Mouse (Mus musculus) activated CD4-positive, CD25-positive, alpha-beta regulatory T cell, adult 4 months (primary cell): ENCODE measurements around the gene Lmo7. TPM values are rescaled to one million over a fixed set of nuclear protein-coding genes. Genes with fewer than 3 reads are reported as not detected.

Experiments used
- ATAC-seq: one replicate; pipeline ENCODE4 v1.8.0; 2017
- polyA plus RNA-seq, 2 experiments: library from polyadenylated mRNA; unstranded; fragments of 100-300 nt; shearing (Covaris generic); gene quantifications; one replicate each; pipeline ENCODE4 v1.2.1; 2017

The Lmo7 gene
- under 1 TPM in 1 of 2 experiments, not detected in 1; 0.45 TPM for polyA plus RNA-seq

DNA sequence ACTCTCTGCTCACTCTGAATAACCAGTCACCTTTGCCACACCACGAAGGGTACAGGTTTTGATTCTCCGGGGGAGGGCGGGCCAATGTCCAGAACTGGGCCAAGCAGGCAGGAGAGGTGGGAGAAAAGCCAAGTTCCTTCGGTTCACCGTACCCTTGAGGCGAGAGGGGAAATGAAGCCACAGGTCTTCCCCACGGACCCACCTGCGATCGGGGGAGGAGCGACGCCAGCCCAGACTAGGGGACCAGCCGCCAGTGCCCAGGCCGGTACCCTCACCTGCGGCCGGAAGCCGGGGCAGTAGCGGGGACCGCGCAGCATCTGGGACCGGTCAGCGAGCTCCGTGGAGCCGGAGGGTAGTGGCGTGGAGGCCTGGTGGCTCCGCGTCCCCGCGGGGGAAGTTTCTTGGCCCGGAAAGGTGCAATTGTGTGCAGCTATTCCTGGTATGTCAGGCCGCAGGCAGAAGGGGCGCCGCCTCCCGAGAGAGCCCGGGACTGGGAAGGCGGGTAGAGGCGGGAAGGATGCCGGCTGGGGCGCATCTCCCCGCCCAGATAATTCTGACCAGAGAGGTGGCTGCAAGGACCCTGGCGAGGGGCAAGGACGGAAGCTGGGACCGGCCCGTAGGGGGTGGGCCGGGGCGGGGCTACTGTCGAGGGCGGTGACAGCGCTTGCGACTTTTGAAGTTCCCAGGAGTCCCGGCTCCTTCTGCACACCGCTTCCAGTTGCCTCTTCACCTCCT lies at the start of gene Lmo7, which contains the start of gene Gm9922:
Lmo7 (plus strand) TSS at position 721 of the 735 bp plus-strand sequence.
Gm9922 (minus strand) TSS at position 578 of the 735 bp plus-strand sequence.
- ATAC-seq = peak; percentile 49

DNA sequence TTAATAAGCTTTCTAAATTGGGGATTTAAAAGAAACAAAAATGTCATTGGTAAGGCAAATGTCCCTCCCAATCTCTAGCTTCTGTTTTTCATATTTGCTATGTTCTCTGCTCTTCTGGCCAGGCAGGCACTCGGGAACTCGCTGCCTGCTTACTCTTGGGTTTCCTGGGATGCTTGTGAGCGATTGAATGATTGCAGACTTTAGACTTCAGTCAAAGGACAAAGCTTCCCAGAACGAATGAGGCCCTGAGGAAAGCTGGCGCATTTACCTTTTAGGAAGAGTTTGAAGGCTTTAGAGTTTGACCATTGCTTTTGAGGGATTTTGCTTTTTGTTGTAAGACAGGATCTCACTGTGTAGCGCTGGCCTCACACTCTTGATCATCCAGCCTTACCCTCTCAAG lies 42.1 kb upstream of the Lmo7 start:
- ATAC-seq = no peak

- ATAC-seq = no peak
These were observed 41.4 kb upstream of the Lmo7 start for GRCm38 (mm10) chr14:101688406-101688805.

GRCm38 (mm10) chr14:101704479-101704878 lies 25.3 kb upstream of the Lmo7 start:
- no peak for ATAC-seq

- ATAC-seq = no peak
These were observed 22.7 kb upstream of the Lmo7 start for GRCm38 (mm10) chr14:101707088-101707487.

DNA sequence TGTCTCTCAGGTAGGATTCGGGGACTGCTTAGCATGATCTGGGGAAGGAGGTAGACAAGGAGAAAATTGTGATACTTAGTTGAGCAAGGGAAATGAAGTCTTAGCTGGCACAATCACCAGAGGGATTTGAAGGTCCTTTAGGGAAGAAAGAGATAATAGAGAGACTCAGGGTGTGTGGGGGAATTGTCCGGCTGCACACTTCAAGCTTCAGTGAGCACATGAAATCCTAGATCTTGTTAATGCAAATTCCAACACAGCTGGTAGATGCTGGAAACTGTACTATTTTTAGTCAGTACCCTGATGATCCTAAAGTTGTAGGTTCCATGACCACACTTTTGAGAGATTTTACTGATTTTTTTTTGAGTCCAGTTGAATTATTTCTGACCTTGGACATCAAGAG lies 15.3 kb upstream of the Lmo7 start:
- no peak for ATAC-seq

DNA sequence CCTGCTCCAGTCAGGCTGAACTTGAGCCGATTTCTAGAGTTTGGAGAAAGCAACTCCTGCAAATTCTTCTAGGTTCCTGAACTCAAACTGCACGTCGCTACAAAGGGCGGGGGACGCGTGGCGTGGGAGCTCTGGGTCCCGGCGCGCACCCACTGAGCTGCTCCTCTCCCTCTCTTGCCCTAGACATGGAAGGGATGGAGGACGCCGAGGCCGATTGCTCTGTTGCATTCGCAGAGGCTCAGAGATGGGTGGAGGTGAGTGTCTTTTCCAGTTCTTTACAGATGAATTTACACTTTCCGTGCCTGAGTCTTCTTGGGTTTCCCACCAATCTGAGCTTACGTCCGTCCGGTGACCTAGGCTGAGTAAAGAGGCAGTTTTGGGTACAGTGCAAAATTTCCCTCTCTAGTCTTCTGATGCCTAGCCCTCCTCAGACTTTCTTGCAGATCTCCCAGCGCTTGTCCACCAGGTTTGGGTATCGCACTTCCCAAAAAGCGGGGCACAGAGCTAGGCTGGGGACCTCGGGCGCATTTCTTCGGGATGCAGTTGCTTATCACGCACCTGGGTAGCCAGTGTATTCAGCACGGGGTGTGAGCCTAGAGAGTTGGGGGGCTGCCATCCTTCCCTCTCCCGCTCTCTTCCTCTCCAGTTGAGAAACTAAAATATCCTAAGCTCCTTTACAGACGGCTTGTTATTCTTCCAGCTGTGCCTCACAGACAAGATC lies 375 bp downstream of the Lmo7 start:
- peak; percentile 9 for ATAC-seq

DNA sequence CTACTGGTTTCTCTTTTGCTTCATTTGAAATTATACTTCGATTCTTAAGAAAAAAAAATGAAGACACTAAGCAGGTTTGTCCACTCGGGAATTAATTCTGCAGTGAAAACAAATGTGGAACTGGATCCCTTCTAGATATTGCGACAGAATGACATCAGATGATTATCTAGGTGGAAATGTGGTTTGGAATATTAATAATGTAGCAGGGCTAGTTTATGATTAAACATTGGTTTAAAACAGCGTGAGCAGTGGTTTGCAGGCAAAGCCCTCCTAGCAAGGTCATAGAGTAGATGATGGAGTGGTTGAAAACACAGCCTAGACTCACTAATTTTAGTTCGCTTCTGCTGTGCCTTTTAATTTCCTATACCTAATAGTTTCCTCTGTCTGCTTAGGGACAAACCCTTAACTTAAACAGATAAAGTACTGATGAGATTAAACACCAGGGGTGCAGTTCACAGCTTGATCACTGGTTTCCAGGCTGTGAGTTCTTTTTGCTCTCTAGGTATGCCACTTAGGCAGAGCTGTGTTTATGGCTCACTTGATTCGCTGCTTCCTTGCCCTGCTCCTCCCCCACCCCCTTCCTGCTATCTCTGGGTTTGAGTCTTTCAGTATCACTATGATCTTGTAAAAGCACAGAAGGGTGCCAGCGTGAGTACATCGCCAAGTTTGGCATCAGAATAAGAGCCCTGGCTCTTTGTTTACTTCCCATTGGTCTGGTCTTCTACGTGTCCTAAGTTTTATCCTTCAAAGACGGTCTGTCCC lies 4.0 kb downstream of the Lmo7 start:
- ATAC-seq = peak; percentile 52

DNA sequence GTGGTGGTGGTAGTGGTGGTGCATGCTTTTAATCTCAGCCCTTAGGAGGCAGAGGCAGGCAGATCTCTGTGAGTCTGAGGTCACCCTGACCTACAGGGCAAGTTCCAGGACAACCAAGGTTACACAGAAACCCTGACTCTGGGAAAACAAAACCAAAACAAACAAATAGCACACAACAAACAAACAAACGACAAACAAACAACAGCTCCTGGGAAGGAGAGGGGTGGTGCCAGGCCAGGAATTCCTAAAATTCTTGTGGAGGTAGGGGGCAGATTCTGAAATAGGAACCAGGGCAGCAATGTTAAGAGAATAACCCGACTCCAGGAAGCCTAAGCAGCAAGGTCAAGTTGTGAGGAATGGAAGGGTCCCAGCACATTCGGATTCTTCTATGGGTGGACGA lies 7.7 kb downstream of the Lmo7 start:
- ATAC-seq = no peak

DNA sequence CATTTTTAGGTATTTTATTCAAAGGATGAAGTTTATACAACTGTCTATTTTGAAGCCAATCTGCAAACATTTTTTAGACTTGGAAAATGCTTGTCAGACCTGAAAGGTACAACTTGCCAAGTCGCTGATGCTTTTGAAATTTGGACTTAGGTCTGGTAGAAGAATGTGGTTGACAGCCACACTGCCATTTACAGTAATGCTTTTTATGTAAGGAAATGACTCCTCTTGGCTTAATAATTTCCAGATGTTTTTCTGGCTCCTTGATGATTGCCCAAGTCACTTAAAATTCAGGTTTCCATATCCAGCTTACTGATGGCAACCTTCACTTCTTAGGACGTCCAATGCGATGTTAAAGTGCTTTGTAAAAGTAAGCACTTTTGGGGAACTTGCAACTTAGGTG lies 16.9 kb downstream of the Lmo7 start:
- no peak for ATAC-seq

DNA sequence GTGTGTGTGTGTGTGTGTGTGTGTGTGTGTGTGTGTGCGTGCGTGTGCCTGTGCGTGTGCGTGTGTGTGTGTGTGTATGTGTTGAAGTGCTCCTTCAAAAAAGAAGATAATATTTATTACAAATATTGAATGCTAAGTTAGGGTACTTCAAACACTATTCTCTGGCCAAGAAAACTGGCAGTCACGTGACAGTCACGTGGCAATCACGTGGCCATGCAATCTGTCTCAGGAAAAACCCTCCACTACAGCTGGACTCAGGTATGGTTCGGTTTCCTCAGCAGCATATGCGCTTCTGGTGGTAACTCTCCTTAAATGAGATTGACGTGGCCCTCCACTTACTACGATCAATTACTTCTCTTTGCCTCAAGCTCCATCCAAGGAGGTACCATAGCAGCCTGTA lies 18.1 kb downstream of the Lmo7 start:
- ATAC-seq = no peak

DNA sequence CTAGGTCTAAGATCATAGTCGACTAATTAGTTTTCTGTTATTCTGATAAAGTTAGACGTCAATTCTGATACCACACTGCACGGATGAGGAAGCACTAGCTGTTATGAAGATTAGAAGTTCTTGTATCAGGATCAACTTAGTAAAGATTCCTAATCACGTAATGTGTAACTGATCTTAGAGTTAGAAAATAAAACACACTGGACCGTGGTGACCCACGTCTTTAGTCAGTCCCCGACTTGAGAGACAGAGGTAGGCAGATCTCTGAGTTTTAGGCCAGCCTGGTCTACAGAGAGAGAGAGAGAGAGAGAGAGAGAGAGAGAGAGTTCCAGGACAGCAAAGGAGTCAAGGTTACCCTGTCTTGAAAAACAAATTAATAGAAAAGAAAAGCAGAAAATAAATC lies 18.7 kb downstream of the Lmo7 start:
- ATAC-seq = no peak

DNA sequence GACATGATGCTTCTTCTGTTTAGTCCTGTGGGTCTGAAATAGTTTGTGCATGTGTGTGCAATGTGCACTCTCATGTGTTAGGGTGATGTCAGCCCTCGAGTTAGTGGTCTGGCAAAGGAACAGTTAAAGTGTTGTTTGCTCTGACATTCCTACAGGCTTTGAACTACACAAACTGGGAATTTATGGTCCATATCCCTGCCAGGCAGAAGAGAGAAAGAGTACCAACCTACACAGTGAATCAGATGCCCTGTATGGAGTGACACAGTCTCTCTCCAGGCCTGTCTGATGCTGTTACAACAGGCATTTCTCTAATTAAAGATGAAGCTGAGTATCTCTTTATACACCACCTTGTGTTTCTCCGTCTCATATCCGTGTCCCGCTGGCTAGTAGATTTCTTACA lies 21.2 kb downstream of the Lmo7 start:
- ATAC-seq = no peak

- no peak for ATAC-seq
These were observed 25.7 kb downstream of the Lmo7 start for GRCm38 (mm10) chr14:101755425-101755824.

DNA sequence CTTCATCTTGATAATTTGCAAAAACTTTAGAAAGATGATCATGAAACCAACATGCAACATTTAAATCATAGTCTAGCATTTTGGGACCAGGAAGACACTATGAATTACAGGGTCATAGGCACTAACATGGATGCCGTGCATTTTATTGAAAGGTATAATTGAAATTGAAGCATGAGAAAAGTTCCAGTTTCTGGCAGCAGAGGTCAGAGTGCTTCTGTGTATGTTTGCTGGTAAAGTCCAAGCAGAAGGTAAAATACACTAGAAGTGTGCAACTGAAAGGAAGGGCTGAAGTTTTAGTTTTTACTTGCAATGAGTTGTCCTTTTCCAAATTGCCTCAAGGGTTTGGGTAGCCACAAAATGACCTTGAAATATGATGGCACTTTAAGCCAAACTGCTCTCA lies 32.5 kb downstream of the Lmo7 start:
- no peak for ATAC-seq

GRCm38 (mm10) chr14:101763762-101764295 lies 34.1 kb downstream of the Lmo7 start:
- ATAC-seq = no peak

- ATAC-seq = no peak
These were observed 41.6 kb downstream of the Lmo7 start for GRCm38 (mm10) chr14:101771336-101771735.

- ATAC-seq = no peak
These were observed 42.0 kb downstream of the Lmo7 start for GRCm38 (mm10) chr14:101771756-101772155.

- ATAC-seq = no peak
These were observed 44.9 kb downstream of the Lmo7 start for GRCm38 (mm10) chr14:101774631-101775030.

GRCm38 (mm10) chr14:101776296-101777128 lies 46.8 kb downstream of the Lmo7 start:
- ATAC-seq = no peak

DNA sequence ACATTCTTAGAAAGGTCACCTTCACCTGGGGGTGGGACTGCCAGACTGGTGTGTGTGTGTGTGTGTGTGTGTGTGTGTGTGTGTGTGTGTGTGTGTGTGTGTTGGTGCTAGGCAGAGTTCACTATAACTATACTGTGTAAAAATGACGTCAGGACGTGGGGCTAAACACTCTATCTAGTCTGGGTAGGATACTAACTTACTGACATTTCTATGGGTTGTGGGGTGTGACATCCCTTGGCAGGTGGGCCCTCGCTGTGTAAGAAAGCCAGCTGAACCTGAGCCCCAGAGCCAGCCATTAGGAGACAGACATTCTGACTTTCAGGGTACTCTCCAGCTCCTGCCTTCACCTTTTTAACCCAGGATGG lies 47.4 kb downstream of the Lmo7 start:
- no peak for ATAC-seq

GRCm38 (mm10) chr14:101778426-101778825 lies 48.7 kb downstream of the Lmo7 start:
- ATAC-seq = no peak
